Mouse (Mus musculus) heart, postnatal 0 days (tissue): ENCODE data around the gene Spryd7. TPM values are rescaled to one million over a fixed set of nuclear protein-coding genes. Genes with fewer than 3 reads are reported as not detected.

Experiments used
- ATAC-seq: fragments of 200-750 bp; cut with Nextera tagmentation; 2 replicates; pipeline ENCODE4 v1.8.0; 2017; ENCODE audit warnings: low read depth, moderate number of reproducible peaks, moderate library complexity; ENCODE audit not compliant: insufficient read depth
- DNase-seq: peaks from one replicate; pipeline ENCODE4 v3.0.0-alpha.2; 2016; ENCODE audit warnings: low spot score
- H3K27ac ChIP-seq: fragments of 300-500 bp; sonication (generic); 2 replicates; pipeline ENCODE4 v1.5.1; 2014; ENCODE audit warnings: low read depth, mild to moderate bottlenecking
- H3K27me3 ChIP-seq: fragments of 300-500 bp; sonication (generic); 2 replicates; pipeline ENCODE4 v1.6.1; 2014; ENCODE audit warnings: low read length, mixed read lengths; ENCODE audit not compliant: control insufficient read depth, insufficient read depth
- H3K36me3 ChIP-seq: fragments of 300-500 bp; sonication (generic); replicated peaks from 2 replicates; pipeline ENCODE4 v1.6.1; 2014; ENCODE audit warnings: low read length, mixed read lengths; ENCODE audit not compliant: control insufficient read depth, insufficient read depth
- H3K4me1 ChIP-seq: fragments of 300-500 bp; sonication (generic); 2 replicates; pipeline ENCODE4 v1.6.1; 2014; ENCODE audit warnings: antibody characterized with exemption; ENCODE audit not compliant: control insufficient read depth, insufficient read depth
- H3K4me2 ChIP-seq: fragments of 300-500 bp; sonication (generic); 2 replicates; pipeline ENCODE4 v1.6.1; 2014; ENCODE audit warnings: low read depth, mild to moderate bottlenecking, low read length, moderate library complexity
- H3K4me3 ChIP-seq: fragments of 300-500 bp; sonication (generic); 2 replicates; pipeline ENCODE4 v1.5.1; 2014; ENCODE audit warnings: low read depth, low read length
- H3K9ac ChIP-seq: fragments of 300-500 bp; sonication (generic); replicated peaks from 2 replicates; pipeline ENCODE4 v1.6.1; 2014; ENCODE audit warnings: low read depth, low read length, mixed read lengths
- H3K9me3 ChIP-seq: fragments of 300-500 bp; sonication (generic); replicated peaks from 2 replicates; pipeline ENCODE4 v1.6.1; 2016; ENCODE audit warnings: low read length; ENCODE audit not compliant: control insufficient read depth
- CTCF ChIP-seq: IDR thresholded peaks from 2 replicates; pipeline ENCODE4 v1.5.1; 2016; ENCODE audit warnings: antibody characterized with exemption, control low read depth, low read depth
- EP300 ChIP-seq: IDR thresholded peaks from 2 replicates; pipeline ENCODE4 v1.6.1; 2016; ENCODE audit warnings: antibody characterized with exemption, low read depth
- WGBS: fragments of 180-500 bp; shearing (Covaris S2); extraction: QIAGEN DNeasy Blood & Tissue Kit; methylation state at CpG from one replicate; pipeline ENCODE4 v1.1.7; 2014; 5-methylcytosine and 5-hydroxymethylcytosine counted together
- polyA plus RNA-seq: library from polyadenylated mRNA; unstranded; fragments of >200 nt; fragmentation: Nextera tagmentation; extraction: Ambion mirVana; gene quantifications from 2 replicates; pipeline ENCODE4 v1.2.1, GENCODE M21; 2015
- total RNA-seq: library from RNA; depleted of rRNA; stranded (reverse); fragments of >200 nt; gene quantifications from 2 replicates; pipeline ENCODE4 v1.2.3, GENCODE M21; 2014; ENCODE audit warnings: low replicate concordance

The Spryd7 gene
- total and polyA plus RNA-seq, 2 experiments from 2014 or later: 28.0 to 41.9 TPM

DNA sequence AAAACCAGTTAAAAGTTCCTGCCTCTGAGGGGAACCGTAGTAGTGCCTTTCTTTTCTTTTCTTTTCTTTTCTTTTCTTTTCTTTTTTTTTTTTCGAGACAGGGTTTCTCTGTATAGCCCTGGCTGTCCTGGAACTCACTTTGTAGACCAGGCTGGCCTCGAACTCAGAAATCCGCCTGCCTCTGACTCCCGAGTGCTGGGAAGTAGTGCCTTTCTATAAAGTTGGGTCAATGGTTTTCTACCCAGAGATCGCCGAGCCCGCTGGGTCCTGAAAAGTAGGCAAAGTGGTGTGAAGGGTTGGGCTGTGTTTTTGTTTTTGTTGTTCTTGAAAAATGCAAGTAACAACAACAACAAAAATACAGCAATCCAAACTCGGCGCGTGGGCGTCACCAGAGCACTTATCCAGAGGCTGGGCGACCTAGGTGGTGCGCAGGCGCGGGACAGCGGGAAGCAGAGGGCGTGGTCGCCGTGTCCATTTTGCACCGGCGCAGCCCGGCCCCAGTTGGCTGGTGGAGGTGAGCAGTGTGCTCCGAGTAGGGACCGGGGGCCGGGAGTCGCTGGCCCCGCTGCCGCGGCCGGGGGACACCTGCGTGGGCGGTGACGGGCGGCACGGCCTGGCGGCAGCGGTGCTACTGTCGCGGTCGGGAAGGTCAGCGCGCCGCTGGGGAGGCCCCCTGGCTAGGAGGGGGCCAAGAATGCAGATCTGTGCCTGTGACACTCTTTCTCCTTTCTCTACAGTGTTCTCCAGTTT is 42.5 kb upstream of the Spryd7 start:
- H3K4me3 ChIP-seq: peak overlapping the region; percentile 64

DNA sequence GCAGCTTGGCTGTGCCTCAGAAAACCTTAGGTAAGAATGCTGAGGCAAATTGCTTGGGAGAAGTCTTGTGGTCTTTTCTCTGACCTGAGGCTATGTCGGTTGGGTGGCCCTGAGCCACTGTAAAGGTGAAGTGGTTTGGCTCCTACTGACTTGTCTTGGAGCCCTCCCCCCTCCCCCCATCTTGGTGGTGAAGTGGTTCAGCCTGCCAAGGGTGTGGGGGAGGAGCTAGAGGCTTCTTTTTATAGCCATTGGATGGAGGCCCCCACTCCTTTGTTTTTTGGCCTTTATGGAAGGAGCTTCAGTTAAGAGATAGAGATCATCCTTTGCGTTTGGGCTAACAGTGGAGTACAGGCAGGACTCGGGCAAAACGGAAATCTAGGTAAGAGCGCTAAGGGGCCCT is 41.3 kb upstream of the Spryd7 start, which contains the start of gene Trim13:
Gene Trim13, plus strand, starts transcription at position 280 of the 400 bp plus-strand sequence.
- no peaks in the 10 kb centered on the region for H3K9me3 ChIP-seq
- H3K4me2 ChIP-seq: peak within 1 kb of the TSS; percentile 61
- H3K27me3 ChIP-seq: no peaks in the 10 kb centered on the region
- DNase-seq: no peak
- H3K36me3 ChIP-seq: peaks cover 5% of the 10 kb centered on the region; the same call in 1 of the 2 replicates
- ATAC-seq: no peak
- TF ChIP-seq CTCF (no peak), EP300 (no peak)
- WGBS: 46% methylated on average over 5 of the region's 5 CpGs
- no peak within 1 kb of the TSS for H3K27ac ChIP-seq
- H3K9ac ChIP-seq: no peak within 1 kb of the TSS
- H3K4me3 ChIP-seq: peak within 1 kb of the TSS; percentile 64
- peaks cover 17% of the 10 kb centered on the region for H3K4me1 ChIP-seq

More for the DNA sequence above, 42.5 kb upstream of the Spryd7 start:
- H3K4me1 ChIP-seq: peaks cover 17% of the 10 kb centered on the region
- DNase-seq (peak; percentile 86), ATAC-seq (peak; percentile 99)
- TF ChIP-seq EP300: no peak
- no peak for TF ChIP-seq CTCF
- 4% methylated on average over 44 of the region's 44 CpGs for WGBS
- no peaks in the 10 kb centered on the region for H3K9me3 ChIP-seq
- peak overlapping the region; percentile 65 for H3K9ac ChIP-seq
- peak overlapping the region; percentile 73 for H3K27ac ChIP-seq
- H3K36me3 ChIP-seq: peaks cover 12% of the 10 kb centered on the region; the same call in 1 of the 2 replicates
- no peaks in the 10 kb centered on the region for H3K27me3 ChIP-seq
- H3K4me2 ChIP-seq: peak overlapping the region; percentile 61

DNA sequence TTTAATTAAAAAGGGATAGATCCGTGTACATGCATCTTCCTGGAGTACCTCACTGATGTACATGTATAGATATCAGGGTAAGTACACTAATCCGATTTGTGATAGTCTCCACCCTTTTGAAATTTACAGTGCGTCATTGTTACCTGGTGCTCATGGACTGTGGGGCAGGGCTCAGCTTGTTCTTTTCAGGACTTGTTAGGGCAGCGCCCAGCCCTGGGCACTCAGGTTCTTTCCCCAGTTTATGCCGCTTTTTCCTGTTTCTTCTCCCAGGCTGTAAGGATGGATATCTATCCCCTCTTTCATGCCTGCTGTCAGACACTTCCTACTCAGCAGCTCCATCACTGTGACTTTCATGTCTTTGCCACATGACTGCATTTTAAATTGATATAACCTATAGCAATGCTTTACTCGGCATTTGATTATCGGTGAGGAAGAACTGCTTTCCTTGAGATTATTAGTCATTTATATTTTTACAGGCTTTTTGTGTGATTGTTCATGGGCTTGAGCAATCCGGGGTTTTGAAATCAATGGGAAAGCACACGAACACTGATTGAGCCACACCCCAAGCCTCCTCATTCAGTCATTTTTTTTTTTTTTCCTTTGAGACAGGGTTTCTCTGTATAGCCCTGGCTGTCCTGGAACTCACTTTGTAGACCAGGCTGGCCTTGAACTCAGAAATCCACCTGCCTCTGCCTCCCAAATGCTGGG is 40.2 kb upstream of the Spryd7 start:
- Histone ChIP-seq H3K4me3 (no peak overlapping the region), H3K4me2 (no peak overlapping the region), H3K4me1 (peaks cover 14% of the 10 kb centered on the region), H3K27ac (no peak overlapping the region), H3K9ac (no peak overlapping the region), H3K27me3 (no peaks in the 10 kb centered on the region), H3K36me3 (peaks cover 2% of the 10 kb centered on the region; the same call in 1 of the 2 replicates), H3K9me3 (no peaks in the 10 kb centered on the region)
- TF ChIP-seq CTCF (no peak), EP300 (no peak)
- 86% methylated on average over 9 of the region's 9 CpGs for WGBS
- ATAC-seq: no peak
- no peak for DNase-seq

DNA sequence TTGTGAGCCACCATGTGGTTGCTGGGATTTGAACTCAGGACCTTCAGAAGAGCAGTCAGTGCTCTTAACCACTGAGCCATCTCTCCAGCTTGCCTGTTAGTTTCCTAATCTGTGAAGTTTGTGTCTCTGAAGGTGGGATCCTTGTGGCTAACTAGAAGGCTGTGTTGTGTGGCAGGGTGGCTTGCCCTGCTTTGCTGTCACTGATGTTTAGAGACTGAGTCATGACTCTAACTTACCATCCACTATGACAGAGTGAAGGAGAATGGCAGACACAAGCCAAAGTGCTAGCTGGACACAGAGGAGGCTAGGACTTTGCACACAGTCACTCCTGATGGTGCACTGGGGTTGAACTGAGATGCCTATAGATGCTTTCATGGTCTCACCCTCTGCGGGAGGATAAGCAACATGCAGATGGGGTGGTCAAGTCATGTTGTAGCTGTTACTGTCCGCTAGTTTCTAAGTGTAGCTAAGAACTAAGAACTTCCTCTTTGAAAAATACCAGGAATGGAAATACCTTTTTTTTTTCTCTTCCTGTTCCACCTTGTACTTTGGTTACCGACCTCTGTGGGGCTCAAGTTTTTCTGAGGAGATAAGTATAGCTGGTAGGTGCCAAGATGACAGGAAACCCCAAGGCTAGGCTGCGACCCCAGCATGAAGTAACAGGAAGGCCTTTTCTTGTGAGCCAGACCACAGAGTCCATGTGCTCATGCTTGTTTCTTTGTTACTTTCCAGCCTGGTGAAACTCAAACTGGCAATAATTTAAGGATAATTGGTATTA is 32.8 kb upstream of the Spryd7 start:
- H3K4me1 ChIP-seq: no peaks in the 10 kb centered on the region

DNA sequence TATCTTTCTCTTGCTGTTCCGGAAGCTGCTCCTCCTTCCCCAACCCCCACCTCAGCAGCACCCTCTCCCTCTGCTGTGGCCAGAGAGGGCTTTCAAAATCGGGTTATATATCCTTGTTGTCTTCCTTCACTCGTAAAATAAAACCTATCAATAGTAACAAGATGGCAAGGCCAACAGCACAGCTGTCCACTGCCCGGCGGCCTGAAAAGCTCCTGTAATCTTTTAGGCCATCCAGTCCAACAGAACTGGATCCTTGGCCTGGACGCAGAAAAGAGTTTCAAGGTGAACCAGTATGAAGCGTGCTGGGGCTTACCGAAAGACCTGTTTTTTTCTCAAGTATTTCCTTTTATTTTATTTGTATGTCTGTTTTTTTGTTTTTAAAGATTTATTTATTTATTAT is 19.3 kb upstream of the Spryd7 start:
- no peaks in the 10 kb centered on the region for H3K4me1 ChIP-seq

More for the DNA sequence above, 32.8 kb upstream of the Spryd7 start:
- no peak overlapping the region for H3K27ac ChIP-seq
- no peak overlapping the region for H3K4me3 ChIP-seq
- ATAC-seq: no peak
- TF ChIP-seq EP300 (no peak), CTCF (no peak)
- H3K36me3 ChIP-seq: no peaks in the 10 kb centered on the region
- H3K9me3 ChIP-seq: no peaks in the 10 kb centered on the region
- DNase-seq: no peak
- no peak overlapping the region for H3K4me2 ChIP-seq
- no peaks in the 10 kb centered on the region for H3K27me3 ChIP-seq
- 57% methylated on average over 4 of the region's 4 CpGs for WGBS
- H3K9ac ChIP-seq: no peak overlapping the region

More for the DNA sequence above, 19.3 kb upstream of the Spryd7 start:
- Histone ChIP-seq H3K9ac (no peak overlapping the region), H3K27me3 (no peaks in the 10 kb centered on the region), H3K27ac (no peak overlapping the region), H3K36me3 (no peaks in the 10 kb centered on the region), H3K9me3 (no peaks in the 10 kb centered on the region), H3K4me3 (no peak overlapping the region), H3K4me2 (no peak overlapping the region)
- WGBS: 90% methylated on average over 8 of the region's 8 CpGs
- ATAC-seq (no peak), DNase-seq (no peak)
- no peak for TF ChIP-seq CTCF
